Mouse (Mus musculus) CH12.LX (cell line): Measurements from ENCODE around the gene Tamm41.

Experiments used
- CHD1 ChIP-seq: IDR thresholded peaks from 2 replicates; pipeline ENCODE4 v1.6.1; 2012; ENCODE audit warnings: low read depth, low read length, improper control_type of control experiment, inconsistent platforms
- CHD2 ChIP-seq: IDR thresholded peaks from 2 replicates; pipeline ENCODE4 v1.6.1; 2011; ENCODE audit warnings: low read length, improper control_type of control experiment
- CTCF ChIP-seq, 2 experiments: IDR thresholded peaks in 1 of 2; conservative IDR thresholded peaks in 1 of 2; 2 replicates each; pipeline ENCODE4 v1.5.1; 2011 to 2012; ENCODE audit warnings: low read depth in 2 of 2, low read length in 2 of 2, improper control_type of control experiment in 1 of 2, inconsistent platforms in 1 of 2, mild to moderate bottlenecking in 1 of 2, moderate library complexity in 1 of 2
- ELF1 ChIP-seq: IDR thresholded peaks from 2 replicates; pipeline ENCODE4 v1.6.1; 2014; ENCODE audit warnings: low read depth, mild to moderate bottlenecking, inconsistent platforms, low read length, improper control_type of control experiment
- HCFC1 ChIP-seq: IDR thresholded peaks from 2 replicates; pipeline ENCODE4 v1.6.1; 2012; ENCODE audit warnings: low read depth, mild to moderate bottlenecking, inconsistent platforms, low read length, improper control_type of control experiment
- KAT2A ChIP-seq: IDR thresholded peaks from 2 replicates; pipeline ENCODE4 v1.6.1; 2012; ENCODE audit warnings: low read length, improper control_type of control experiment, inconsistent platforms; ENCODE audit not compliant: insufficient replicate concordance
- MAZ ChIP-seq: IDR thresholded peaks from 2 replicates; pipeline ENCODE4 v1.6.1; 2012; ENCODE audit warnings: low read depth, mild to moderate bottlenecking, inconsistent platforms, low read length, improper control_type of control experiment, moderate library complexity
- NELFE ChIP-seq: IDR thresholded peaks from 2 replicates; pipeline ENCODE4 v1.6.1; 2011; ENCODE audit warnings: low read depth, low read length, improper control_type of control experiment
- POLR2A ChIP-seq: IDR thresholded peaks from 2 replicates; pipeline ENCODE4 v1.6.1; 2011; ENCODE audit warnings: low read depth, mild to moderate bottlenecking, improper control_type of control experiment, low read length
- POLR2AphosphoS2 ChIP-seq: IDR thresholded peaks from 2 replicates; pipeline ENCODE4 v1.6.1; 2011; ENCODE audit warnings: low read depth, low read length, improper control_type of control experiment
- RCOR1 ChIP-seq: conservative IDR thresholded peaks from 2 replicates; pipeline ENCODE4 v1.6.1; 2012; ENCODE audit warnings: low read depth, mild to moderate bottlenecking, inconsistent platforms, low read length, improper control_type of control experiment
- TBP ChIP-seq: conservative IDR thresholded peaks from 2 replicates; pipeline ENCODE4 v1.6.1; 2011; ENCODE audit warnings: low read depth, low read length, improper control_type of control experiment
- TCF12 ChIP-seq: IDR thresholded peaks from 2 replicates; pipeline ENCODE4 v1.6.1; 2014; ENCODE audit warnings: low read depth, mild to moderate bottlenecking, inconsistent platforms, low read length, improper control_type of control experiment
- ZKSCAN1 ChIP-seq: IDR thresholded peaks from 2 replicates; pipeline ENCODE4 v1.6.1; 2012; ENCODE audit warnings: low read depth, inconsistent platforms, low read length, improper control_type of control experiment, borderline replicate concordance

DNA sequence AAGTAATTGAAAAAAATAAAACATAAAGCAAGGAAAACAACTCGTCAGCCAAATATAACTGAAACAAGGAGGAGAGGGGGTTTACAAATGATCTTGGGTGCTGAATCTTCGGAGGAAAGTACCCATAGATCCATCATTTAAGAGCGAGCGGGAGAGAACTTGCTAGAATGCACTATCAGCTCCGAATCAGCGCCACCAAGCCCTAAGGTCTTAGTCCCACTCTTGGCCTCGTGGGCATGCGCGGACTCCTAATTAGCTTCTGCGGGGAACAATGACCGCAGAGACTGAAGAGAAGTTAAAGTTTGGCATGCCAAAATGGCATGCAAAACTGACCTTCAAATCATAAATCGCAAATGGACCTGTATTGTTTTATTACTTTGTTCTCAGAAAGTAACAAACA lies 70.1 kb downstream of the Tamm41 start:
- no peak for TF ChIP-seq ELF1
- peak; percentile 63; the same call in 1 of the 2 replicates for TF ChIP-seq TCF12
- peak; percentile 25; the same call in 1 of the 2 replicates for TF ChIP-seq POLR2AphosphoS2
- no peak for TF ChIP-seq CHD2
- no peak for TF ChIP-seq CTCF (conservative IDR thresholded peaks at IDR 0.05 in 1 of 2, IDR thresholded peaks at IDR 0.05 in 1 of 2; ENCODE audit: low read depth in 2 of 2, low read length in 2 of 2)
- TF ChIP-seq POLR2A = peak; percentile 53
- no peak for TF ChIP-seq KAT2A
- peak; percentile 47; the same call in 1 of the 2 replicates for TF ChIP-seq NELFE
- no peak for TF ChIP-seq MAZ
- no peak for TF ChIP-seq CHD1
- TF ChIP-seq ZKSCAN1 = no peak
- TF ChIP-seq HCFC1 = no peak
- 0 out of 2 replicates have a peak, but pooled peaks have one; percentile 54 for TF ChIP-seq TBP
- TF ChIP-seq RCOR1 = no peak
